Comparison of ENCODE assay signal across 9 mouse cellular contexts in genomic region chr17:28484704-28485445, GRCm38 (mm10). TPM values are rescaled to one million over a fixed set of nuclear protein-coding genes. Genes with fewer than 3 reads are reported as not detected.
A peak's percentile ranks its signal among the peaks of the same experiment; 100 is the strongest.
DNase-seq lines count a peak whose midpoint lies in the region; ATAC-seq and TF ChIP-seq lines count a peak whose summit lies in the region.
"Had no signal": no experiment of that assay in that cellular context is flagged by ENCODE, and none has a peak within 500 bp of the region (broad histone marks: within the 10 kb centered on the region; RNA-seq: fewer than 3 reads in every experiment).

No protein-coding gene starts in this region.

- WGBS in bone marrow, adult 2 months: 3% methylated on average over 30 of the region's 30 CpGs
- 8% methylated on average over 30 of the region's 30 CpGs for WGBS in forebrain, embryonic 14.5 days
- WGBS in hindbrain, embryonic 13.5 days: 5% methylated on average over 30 of the region's 30 CpGs
- 4% methylated on average over 30 of the region's 30 CpGs for WGBS in stomach, embryonic 16.5 days

- ATAC-seq in forebrain, embryonic 14.5 days: no peak; the same call in 1 of the 2 replicates
- no peak for ATAC-seq in hindbrain, embryonic 13.5 days (ENCODE audit: low FRiP score)
- peak; percentile 30 for ATAC-seq in megakaryocyte progenitor cell, adult 5-6 weeks (replicated peaks; ENCODE audit: poor library complexity)
- peak; percentile 5; the same call in 1 of the 2 replicates for ATAC-seq in stomach, embryonic 16.5 days (ENCODE audit: insufficient read depth, low FRiP score)

- TF ChIP-seq CTCF in bone marrow, adult 2 months (IDR thresholded peaks at IDR 0.05; ENCODE audit: control insufficient read depth, insufficient read depth, low read length): no peak

- TF ChIP-seq POLR2A in bone marrow, adult 2 months (IDR thresholded peaks at IDR 0.05; ENCODE audit: borderline replicate concordance, control insufficient read depth, low read depth, low read length): no peak

- peak overlapping the region; percentile 79 for H3K4me2 ChIP-seq in forebrain, embryonic 14.5 days (ENCODE audit: low read length)
- peak overlapping the region; percentile 76 for H3K4me2 ChIP-seq in hindbrain, embryonic 13.5 days
- peak overlapping the region; percentile 79 for H3K4me2 ChIP-seq in stomach, embryonic 16.5 days (ENCODE audit: low read depth, low read length)

- no peaks in the 10 kb centered on the region for H3K27me3 ChIP-seq in forebrain, embryonic 14.5 days (replicated peaks; ENCODE audit: control insufficient read depth, insufficient read depth, low read length)
- H3K27me3 ChIP-seq in hindbrain, embryonic 13.5 days: no peaks in the 10 kb centered on the region
- no peaks in the 10 kb centered on the region for H3K27me3 ChIP-seq in stomach, embryonic 16.5 days (ENCODE audit: control insufficient read depth, insufficient read depth, low read length)
- H3K27me3 ChIP-seq: Patski had no signal

- peak; percentile 70 for DNase-seq in embryo, embryonic 10 days (ENCODE audit: low spot score)
- no peak for DNase-seq in embryo, embryonic 9.5 days (ENCODE audit: extremely low spot score)
- peak; percentile 51 for DNase-seq in forebrain, embryonic 14.5 days (ENCODE audit: low spot score)
- peak; percentile 28 to 38 for DNase-seq in left cerebral cortex, postnatal 36 days (ENCODE audit: low spot score in 2 of 2)

- intact Hi-C loops in left cerebral cortex, postnatal 36 days (cut with DNase I): no loop called here

- no peaks in the 10 kb centered on the region for H3K36me3 ChIP-seq in forebrain, embryonic 14.5 days (ENCODE audit: control insufficient read depth, insufficient read depth, low read length)
- H3K36me3 ChIP-seq in hindbrain, embryonic 13.5 days: no peaks in the 10 kb centered on the region
- H3K36me3 ChIP-seq in stomach, embryonic 16.5 days (ENCODE audit: control insufficient read depth, insufficient read depth, low read length): no peaks in the 10 kb centered on the region

- peak overlapping the region; percentile 97 for H3K27ac ChIP-seq in bone marrow, adult 2 months (ENCODE audit: control insufficient read depth, insufficient read depth, low read depth, low read length, poor library complexity)
- peak overlapping the region; percentile 88 for H3K27ac ChIP-seq in forebrain, embryonic 14.5 days (ENCODE audit: low read depth, low read length)
- peak overlapping the region; percentile 93 for H3K27ac ChIP-seq in hindbrain, embryonic 13.5 days
- H3K27ac ChIP-seq in stomach, embryonic 16.5 days (ENCODE audit: low read length): peak overlapping the region; percentile 73

- H3K9me3 ChIP-seq in forebrain, embryonic 14.5 days (replicated peaks; ENCODE audit: control insufficient read depth, low read length): no peaks in the 10 kb centered on the region
- H3K9me3 ChIP-seq in hindbrain, embryonic 13.5 days: no peaks in the 10 kb centered on the region
- no peaks in the 10 kb centered on the region for H3K9me3 ChIP-seq in stomach, embryonic 16.5 days (replicated peaks; ENCODE audit: control insufficient read depth, low read length)

- H3K9ac ChIP-seq in forebrain, embryonic 14.5 days (ENCODE audit: low read length): peak overlapping the region; percentile 85
- H3K9ac ChIP-seq in hindbrain, embryonic 13.5 days: peak overlapping the region; percentile 84
- peak overlapping the region; percentile 87 for H3K9ac ChIP-seq in stomach, embryonic 16.5 days (ENCODE audit: low read length)

- peak overlapping the region; percentile 74 for H3K4me3 ChIP-seq in bone marrow, adult 2 months (replicated peaks; ENCODE audit: control insufficient read depth, low read depth, low read length)
- peak overlapping the region; percentile 86 for H3K4me3 ChIP-seq in forebrain, embryonic 14.5 days (ENCODE audit: low read depth, low read length)
- H3K4me3 ChIP-seq in hindbrain, embryonic 13.5 days: peak overlapping the region; percentile 86
- peak overlapping the region; percentile 80 for H3K4me3 ChIP-seq in stomach, embryonic 16.5 days (replicated peaks; ENCODE audit: low read length)

- peaks cover 3% of the 10 kb centered on the region for H3K4me1 ChIP-seq in bone marrow, adult 2 months (ENCODE audit: control insufficient read depth, insufficient read depth, low read length)
- peaks cover 5% of the 10 kb centered on the region; the same call in 1 of the 2 replicates for H3K4me1 ChIP-seq in forebrain, embryonic 14.5 days (ENCODE audit: control insufficient read depth, insufficient read depth, low read length)
- peaks cover 12% of the 10 kb centered on the region for H3K4me1 ChIP-seq in hindbrain, embryonic 13.5 days (replicated peaks)
- H3K4me1 ChIP-seq in stomach, embryonic 16.5 days (ENCODE audit: control insufficient read depth, insufficient read depth, low read length): no peaks in the 10 kb centered on the region

RNA-seq across cellular contexts. Expression of gene Fkbp5, which starts 32.5 kb away (rescaled TPM):
- polyA plus RNA-seq in bone marrow, adult 2 months (2011; ENCODE audit: insufficient read depth, insufficient read length, low replicate concordance, missing spikeins): 29.4 and 48.6 TPM in 2 replicates
- polyA plus RNA-seq in forebrain, embryonic 14.5 days (2014; fragmentation: Nextera tagmentation; extraction: Ambion mirVana): 11.7 and 11.9 TPM in 2 replicates
- polyA plus RNA-seq in hindbrain, embryonic 13.5 days (2015; fragmentation: Nextera tagmentation; extraction: Ambion mirVana): 24.8 and 27.2 TPM in 2 replicates
- total RNA-seq in left cerebral cortex, postnatal 36 days (2021): 10 to 100 TPM; 40.4 to 69.3 TPM
- 25.8 and 30.0 TPM in 2 replicates for total RNA-seq in megakaryocyte progenitor cell, adult 5-6 weeks (2015)
- 40.2 and 58.9 TPM in 2 replicates for total RNA-seq in megakaryocyte progenitor cell, adult 5-6 weeks (2017)
- 25.5 and 27.1 TPM in 2 replicates for polyA plus RNA-seq in stomach, embryonic 16.5 days (2015; fragmentation: Nextera tagmentation; extraction: Ambion mirVana)

RNA-seq across cellular contexts. Expression of gene Armc12, which starts 45.7 kb away (rescaled TPM):
- polyA plus RNA-seq in bone marrow, adult 2 months (2011; ENCODE audit: insufficient read depth, insufficient read length, low replicate concordance, missing spikeins): not detected in 2 replicates
- not detected in 2 replicates for polyA plus RNA-seq in forebrain, embryonic 14.5 days (2014; fragmentation: Nextera tagmentation; extraction: Ambion mirVana)
- polyA plus RNA-seq in hindbrain, embryonic 13.5 days (2015; fragmentation: Nextera tagmentation; extraction: Ambion mirVana): not detected in 2 replicates
- total RNA-seq in left cerebral cortex, postnatal 36 days (2021): not detected
- total RNA-seq in megakaryocyte progenitor cell, adult 5-6 weeks (2015): not detected in 2 replicates
- total RNA-seq in megakaryocyte progenitor cell, adult 5-6 weeks (2017): not detected in 2 replicates
- not detected in 2 replicates for polyA plus RNA-seq in stomach, embryonic 16.5 days (2015; fragmentation: Nextera tagmentation; extraction: Ambion mirVana)
- polyA plus RNA-seq: Patski had no signal

Comparison
In these comparisons a context has a peak if more than half of its experiments do, and no peak if none do; other contexts are left out.
1. ATAC-seq: peak in megakaryocyte progenitor cell, adult 5-6 weeks (single experiment) and stomach, embryonic 16.5 days (single experiment); none in forebrain, embryonic 14.5 days (single experiment) and hindbrain, embryonic 13.5 days (single experiment).
2. Peak in every context shown above with its lines, with median percentiles within 50 percentile points of each other: H3K27ac ChIP-seq, H3K4me3 ChIP-seq, H3K4me2 ChIP-seq and H3K9ac ChIP-seq.